Mouse (Mus musculus) T-cell, adult 2 months (primary cell): ENCODE results near the gene St5.

Experiments used
- DNase-seq: peaks from one replicate; pipeline ENCODE4 v3.0.0; 2022; ENCODE audit warnings: low spot score

St5 gene

GRCm38 (mm10) chr7:109527536-109527935, 175.9 kb downstream of the St5 start:
- DNase-seq: no peak

DNA sequence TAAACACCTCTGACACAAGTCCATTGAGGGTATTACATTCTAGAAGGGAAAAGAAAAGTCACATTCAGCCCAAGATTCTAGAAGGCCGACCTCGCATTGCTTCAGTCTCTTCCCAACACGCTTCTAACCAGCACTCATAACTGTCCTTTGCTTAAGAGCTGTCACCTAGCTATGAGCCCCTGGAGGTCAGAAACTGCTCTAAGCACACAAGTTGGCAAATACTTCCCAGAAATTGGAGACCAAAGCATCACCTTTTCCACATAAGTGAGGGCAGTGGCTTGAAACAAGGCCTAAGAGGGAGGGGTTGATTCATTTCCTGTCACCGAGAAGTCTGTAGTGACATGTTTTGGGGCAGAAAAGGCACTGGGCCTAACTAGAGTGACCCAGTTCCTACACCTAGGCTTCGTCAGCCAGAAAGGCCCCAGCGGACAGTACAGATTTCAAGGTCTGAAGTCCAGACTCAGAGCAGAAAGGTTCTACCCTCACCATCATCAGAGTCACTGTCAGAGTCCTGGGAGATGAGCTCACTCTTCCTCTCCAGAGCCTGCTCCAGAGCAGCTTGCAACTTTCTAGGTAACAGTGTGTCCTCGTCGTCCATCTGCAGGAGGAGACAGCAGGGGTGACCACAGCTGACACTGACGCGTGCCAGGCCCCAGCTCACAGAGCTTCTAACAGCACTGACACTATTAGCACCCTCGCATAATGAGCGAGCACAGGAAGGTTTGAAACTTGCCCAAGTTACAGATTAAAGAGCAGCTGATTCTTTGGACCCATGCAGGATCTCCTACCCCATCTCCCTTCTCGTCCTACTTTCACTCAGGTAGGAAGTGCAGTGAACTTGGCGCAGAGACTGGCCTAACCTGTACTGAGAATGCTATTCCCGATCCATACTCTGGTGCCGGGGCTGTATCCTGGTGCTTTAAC, 177.4 kb downstream of the St5 start:
- no peak for DNase-seq

GRCm38 (mm10) chr7:109524763-109525162, 178.6 kb downstream of the St5 start:
- no peak for DNase-seq

- DNase-seq: no peak
Observed at GRCm38 (mm10) chr7:109524442-109524744, 179.0 kb downstream of the St5 start.

DNA sequence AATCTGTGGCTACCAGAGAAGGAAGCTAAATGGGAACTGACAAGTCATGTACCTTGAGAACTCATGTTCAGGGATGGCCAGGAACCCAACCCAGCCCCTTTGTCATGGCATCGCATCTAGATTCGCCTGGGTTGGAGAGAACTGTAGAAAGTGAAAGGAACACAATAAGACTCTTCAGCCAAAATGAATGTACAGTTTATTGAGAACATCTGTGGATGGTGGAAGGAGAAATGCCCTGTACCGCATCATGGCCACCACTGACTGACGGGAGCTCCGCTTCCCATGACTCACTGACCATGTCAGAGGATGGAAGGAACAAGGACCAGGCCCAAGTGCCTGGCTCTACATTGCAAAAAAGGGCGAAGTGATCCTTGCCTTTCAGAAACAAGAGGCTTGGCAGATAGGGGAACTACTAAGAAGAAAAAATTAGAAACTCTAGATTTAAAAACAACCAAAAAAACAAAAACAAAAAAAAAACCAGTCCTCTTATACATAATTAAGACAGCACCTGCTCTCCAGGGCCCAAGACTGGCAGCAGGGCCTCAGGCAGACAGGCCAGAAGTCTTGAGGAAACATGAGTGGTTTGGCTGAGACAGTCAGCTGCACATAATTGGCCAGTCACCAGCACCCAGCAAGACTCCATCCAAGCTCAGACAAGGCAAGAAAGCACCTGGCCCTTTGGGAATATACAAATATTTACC, 179.5 kb downstream of the St5 start:
- DNase-seq: no peak

DNA sequence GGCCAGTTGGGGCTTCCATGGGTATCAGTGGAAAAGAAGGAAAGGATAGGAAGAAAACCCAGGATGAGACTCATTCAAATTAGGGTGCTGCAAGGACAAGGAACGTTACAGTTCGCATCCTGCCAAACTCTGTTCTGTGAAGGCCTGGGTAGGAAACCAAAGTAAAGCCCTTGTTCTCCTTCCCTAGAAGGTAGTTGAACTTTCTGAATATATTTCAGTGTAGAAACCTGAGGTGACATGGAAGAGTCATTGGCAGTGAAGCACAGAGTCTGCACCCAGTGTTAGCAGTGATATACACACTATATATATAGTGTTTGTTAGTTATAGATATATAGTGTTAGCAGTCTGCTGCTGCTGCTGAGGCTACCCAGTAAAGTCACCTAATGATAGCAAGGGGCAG, 180.1 kb downstream of the St5 start:
- DNase-seq: no peak

- no peak for DNase-seq
Observed at GRCm38 (mm10) chr7:109522084-109522483, 181.3 kb downstream of the St5 start.

- DNase-seq: no peak
Observed at GRCm38 (mm10) chr7:109519936-109520335, 183.5 kb downstream of the St5 start.

DNA sequence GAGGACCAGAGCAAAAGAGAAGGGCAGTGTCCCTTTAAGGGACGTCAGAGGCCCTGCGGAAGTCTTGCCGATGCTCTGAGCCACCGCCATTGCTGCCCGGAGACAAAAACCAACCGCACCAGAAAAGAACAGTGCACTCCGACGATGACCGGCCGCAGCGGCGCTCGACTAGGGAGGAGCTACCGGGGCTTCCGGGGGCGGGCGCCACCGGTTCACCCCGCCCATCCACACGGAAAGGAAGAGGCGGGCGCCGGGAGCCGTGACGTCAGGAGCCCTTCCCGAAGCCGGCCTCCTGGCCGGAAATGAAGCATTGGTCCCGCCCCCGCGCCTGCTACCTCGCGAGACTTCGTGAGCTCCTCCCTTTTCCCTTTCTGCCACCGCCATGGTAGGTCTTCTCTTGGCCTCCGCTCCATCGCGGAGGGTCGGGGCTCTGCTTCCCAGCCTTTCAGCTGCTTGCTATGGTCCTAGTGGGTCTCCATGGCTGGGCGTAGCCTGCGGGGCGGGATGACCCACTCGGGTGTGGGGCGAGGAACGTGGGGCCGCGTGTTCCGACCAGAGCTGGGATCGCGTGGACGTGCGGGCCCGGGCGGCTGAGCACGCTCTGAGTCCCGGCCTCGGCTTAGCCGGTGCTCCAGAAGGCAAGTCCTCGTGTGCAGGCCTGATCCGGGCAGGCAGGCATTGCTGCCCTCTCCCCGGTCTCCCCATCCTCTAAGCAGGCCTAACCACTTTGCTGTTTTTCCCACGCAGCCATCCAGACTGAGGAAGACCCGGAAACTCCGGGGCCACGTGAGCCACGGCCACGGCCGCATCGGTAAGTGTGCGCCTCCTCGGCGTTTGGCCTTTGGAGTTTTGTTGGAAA, 184.3 kb downstream of the St5 start, which contains the start of gene Rpl27a:
Gene Rpl27a, plus strand, starts transcription at position 310 of the 859 bp plus-strand sequence.
- DNase-seq: peak; percentile 98

GRCm38 (mm10) chr7:109518036-109518681, 185.2 kb downstream of the St5 start:
- DNase-seq: no peak

DNA sequence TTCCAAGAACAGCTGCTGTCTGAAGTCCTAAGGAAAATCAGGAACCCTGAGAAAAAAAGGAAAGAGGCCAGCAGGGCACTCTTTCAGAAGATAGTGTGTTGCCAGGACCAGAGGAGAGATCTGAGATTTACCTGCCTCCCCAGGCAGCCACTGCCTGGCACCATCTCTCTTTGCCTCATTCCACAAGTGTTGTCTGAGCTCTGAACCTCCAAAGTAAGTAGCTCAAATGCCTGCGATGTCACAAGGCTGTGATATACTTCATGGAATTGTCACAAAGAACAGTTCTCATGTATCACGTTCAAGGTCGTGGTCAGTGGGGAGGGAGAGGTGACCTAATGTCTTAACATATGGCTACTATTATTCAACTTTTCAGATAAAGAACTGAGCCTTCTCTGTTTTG, 186.9 kb downstream of the St5 start:
- DNase-seq: no peak

DNA sequence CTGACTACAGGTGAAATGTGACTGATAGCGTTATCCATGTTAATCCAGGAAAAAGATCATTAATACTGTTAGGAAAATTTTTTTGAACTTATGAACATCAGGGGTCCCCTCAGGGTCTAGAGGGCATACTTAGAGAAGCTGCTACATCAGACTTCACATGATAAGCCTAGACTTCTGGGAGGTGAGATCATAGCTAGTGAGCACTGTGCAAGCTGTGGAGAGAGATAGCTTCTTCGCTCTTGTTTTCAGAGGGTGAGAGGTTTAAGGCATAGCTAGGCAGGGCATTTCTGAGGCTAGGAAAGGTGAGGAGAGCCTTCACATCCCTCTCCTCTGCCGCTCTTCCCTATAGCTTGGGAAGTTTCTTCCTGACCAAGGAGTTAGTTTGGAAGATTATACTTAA, 191.6 kb downstream of the St5 start:
- no peak for DNase-seq

DNA sequence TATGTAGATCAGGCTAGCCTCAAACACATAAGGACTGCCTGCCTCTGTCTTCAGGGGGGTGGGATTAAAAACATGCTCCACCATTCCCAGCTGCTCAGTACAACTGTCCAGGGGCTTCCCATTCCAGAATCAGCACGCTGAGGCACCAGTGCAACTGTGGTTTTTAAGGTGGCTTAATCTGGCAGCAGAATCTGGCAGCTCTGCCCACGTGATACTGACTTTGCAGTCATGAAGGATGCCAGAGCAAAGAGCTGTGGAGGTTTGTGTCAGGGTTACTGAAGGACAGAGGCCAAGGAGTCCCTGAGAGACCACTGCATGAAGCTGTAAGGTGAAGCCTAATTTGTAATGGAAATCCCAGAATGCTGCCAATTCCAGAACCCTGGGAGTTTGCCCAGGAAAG, 192.6 kb downstream of the St5 start:
- DNase-seq: no peak

DNA sequence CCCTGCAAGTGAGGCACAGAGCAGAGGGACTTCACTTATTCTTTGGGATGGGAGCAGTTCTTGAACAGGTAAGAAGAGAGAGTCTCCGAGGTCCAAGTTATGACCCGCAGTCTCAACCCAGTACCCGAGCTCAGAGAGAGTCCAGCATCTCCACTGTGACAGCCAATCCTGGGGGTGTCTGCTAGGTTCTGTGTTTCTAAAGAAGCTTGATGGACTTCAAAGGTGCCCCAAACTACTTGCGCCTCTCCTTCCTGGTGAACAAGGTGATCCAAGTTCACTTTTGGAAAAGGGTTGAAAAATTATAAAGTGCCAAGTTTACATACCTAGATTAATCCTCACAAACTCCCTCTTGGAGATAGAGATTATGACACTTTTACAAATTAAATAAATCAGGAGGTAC, 195.4 kb downstream of the St5 start, which contains the start of gene Trim66:
Gene Trim66, minus strand, starts transcription at position 101 of the 400 bp plus-strand sequence.
- DNase-seq: no peak

GRCm38 (mm10) chr7:109507572-109507971, 195.8 kb downstream of the St5 start:
- DNase-seq: no peak

GRCm38 (mm10) chr7:109507119-109507518, 196.3 kb downstream of the St5 start:
- no peak for DNase-seq

DNA sequence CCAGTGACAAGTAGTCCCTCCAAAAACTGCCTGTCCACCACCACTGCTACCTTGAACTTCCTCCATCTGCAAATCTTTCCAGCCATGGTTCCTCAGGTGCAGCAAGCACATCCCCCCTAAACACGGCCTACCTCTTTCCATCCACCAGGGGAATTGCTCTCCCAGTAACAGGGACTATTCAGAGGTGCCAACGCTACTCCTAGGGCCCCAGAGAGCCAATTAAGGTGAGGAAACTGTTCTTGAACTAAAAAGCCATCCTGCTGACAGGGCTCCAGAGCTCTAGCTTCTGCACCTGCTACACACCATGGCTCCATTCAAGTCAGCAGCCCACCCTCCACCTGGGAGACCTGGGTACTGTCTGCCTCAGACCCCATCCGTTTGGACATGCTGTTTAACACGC, 205.9 kb downstream of the St5 start:
- DNase-seq: no peak

DNA sequence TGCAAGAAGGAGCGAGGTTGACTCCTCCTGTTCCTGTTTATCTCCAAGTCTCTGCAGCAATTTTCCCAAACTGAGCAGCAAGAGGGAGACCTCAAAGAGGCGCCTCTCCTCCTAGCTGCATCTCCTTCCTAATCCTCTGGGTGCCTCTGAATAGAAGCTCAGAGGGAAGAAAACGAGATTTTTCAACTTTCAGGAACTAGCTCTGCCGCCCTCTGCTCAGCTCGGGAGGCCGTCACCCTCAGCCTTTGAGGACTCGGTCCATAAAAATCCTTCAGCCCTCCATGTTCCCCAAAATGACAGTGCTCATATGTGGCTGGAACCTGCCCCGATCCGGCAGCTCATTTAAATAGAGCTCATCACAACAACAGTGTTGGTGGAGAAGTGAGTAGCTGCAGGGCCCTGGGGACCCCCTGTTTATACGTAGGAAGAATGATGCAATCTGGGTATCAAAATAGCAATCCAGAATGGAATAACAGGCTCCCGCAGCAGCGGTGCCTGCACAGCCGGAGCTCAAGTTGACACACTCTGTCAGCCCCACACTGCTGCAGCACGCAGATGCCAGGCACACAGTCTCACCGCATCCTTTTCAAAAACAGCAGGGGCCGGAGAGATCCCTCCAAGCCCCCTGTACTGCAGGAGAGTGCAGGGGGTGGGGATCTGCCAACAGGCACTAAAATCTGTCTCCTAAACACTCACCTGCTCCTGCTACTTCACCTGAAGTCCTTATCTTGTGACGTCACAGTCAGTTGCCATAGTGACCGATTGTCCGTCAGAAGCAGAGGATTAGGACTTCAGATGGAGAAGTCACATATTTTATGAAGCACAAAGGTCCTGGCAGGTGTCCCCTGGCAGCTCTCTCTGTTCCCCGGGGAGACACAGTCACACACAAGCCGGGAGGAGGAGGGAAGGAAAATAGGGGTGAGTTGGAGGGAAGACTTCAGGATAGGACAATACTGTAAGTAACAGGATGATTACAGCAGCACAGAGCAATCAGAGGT, 209.8 kb downstream of the St5 start:
- DNase-seq: no peak

DNA sequence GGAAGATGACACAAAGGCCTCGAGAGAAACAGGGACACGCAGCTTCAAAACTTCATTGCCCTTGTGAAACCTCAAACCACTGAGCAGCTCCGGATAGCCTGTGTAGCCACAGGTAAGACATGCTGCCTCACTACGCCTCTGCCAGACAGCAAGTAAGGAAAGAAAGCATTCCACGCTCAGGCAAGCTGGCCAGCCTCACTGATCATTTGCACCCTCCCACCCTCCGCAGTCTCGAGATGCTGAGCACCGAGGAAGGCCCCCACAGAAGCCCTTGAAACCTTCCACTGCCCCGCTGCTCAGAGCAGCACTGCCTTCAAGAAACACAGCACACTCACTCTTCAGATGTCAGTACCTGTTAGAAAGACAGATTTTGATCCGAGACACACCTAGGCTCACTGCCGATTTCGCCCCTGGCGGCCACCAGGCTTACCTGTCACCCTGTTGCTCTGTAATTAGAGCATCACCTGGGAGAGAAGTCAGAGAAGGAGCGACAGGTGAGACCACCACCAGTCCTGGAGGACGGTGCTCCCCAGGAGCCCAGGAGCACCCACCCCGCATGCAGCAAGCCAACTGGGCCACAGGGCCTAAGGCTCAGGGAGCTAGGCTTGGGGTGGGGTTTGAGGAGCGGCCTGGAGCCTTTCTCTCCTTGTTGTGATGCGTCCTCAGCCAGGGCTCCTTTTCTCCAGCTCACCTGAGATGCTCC, 210.6 kb downstream of the St5 start:
- no peak for DNase-seq

DNA sequence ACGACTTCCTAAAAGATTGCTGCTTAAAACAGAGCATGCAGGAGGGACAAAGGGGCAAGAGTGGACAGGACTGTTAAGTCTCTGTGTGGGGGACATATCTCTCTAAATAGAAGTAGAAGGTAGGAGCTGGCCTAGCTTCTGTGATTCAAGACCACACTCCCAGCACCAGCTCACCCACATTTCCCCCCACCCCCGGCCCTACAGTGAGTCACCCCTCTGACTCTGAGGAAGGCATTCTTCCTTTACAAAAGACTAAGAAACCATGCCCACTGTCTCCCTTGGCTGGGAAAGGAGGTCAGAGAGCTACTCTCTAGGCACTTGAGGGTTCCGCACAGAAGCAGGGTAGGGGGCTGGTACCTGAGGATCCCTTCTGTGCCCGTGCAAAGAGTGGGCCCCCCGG, 219.2 kb downstream of the St5 start:
- no peak for DNase-seq
